Mouse (Mus musculus): ENCODE results near the gene Cd82. TPM values are rescaled to one million over a fixed set of nuclear protein-coding genes. Genes with fewer than 3 reads are reported as not detected.

Gene Cd82
- polyA plus RNA-seq, 1 experiment from 2014 or later: 22.1 TPM

- 81% methylated on average over 6 of the region's 6 CpGs for WGBS
- ATAC-seq (replicated peaks): no peak
Observed at GRCm38 (mm10) chr2:93460786-93461469, 2.0 kb downstream of the Cd82 start.

DNA sequence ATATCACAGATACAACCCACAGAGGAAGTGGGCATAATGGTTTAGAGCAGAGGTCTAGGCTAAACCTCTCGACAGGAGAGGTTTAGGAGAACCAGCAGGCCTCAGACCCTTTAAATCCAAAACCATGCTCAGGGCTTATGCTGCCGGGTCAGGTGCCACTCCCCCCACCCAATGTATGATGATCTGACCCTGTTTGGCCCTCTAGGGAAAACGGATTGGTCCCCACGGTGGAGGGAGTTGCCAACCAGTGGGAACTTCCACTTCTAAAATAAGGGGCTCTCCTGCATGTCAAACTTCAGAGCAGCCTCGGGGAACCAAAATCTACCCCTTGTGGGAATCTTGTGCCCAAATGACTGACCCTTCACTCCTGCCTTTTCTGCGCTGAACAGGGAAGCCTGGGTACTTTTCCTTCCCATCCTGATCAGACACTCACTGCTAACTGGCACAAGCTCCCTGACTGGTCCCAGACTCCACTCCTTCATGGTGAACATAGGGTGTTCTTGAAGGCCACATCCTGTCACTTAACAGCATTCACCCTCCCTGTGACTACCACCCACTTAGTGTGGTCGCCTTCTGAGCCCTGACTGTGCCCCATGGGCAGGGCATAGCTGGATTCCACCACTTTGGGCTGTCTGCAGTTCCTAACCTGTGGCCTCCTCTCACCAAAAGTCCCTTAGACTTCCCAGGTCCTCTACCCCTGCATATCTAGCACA lies 3.6 kb downstream of the Cd82 start:
- no peak for ATAC-seq (replicated peaks)

More at GRCm38 (mm10) chr2:93460786-93461469, 2.0 kb downstream of the Cd82 start:
- H3K4me2 ChIP-seq: no peak overlapping the region
- H3K9ac ChIP-seq: no peak overlapping the region
- no peaks in the 10 kb centered on the region for H3K36me3 ChIP-seq (replicated peaks)
- H3K9me3 ChIP-seq: no peaks in the 10 kb centered on the region
- no peak overlapping the region for H3K27ac ChIP-seq
- H3K4me1 ChIP-seq: peaks cover 14% of the 10 kb centered on the region
- H3K4me3 ChIP-seq: no peak overlapping the region
- H3K27me3 ChIP-seq (replicated peaks): peaks cover 24% of the 10 kb centered on the region

GRCm38 (mm10) chr2:93458332-93459207 lies 4.4 kb downstream of the Cd82 start:
- no peaks in the 10 kb centered on the region for H3K36me3 ChIP-seq (replicated peaks)
- H3K27ac ChIP-seq: no peak overlapping the region
- no peak for ATAC-seq (replicated peaks)
- H3K4me1 ChIP-seq: peaks cover 18% of the 10 kb centered on the region
- 73% methylated on average over 8 of the region's 8 CpGs for WGBS
- no peak overlapping the region for H3K4me2 ChIP-seq
- H3K4me3 ChIP-seq: no peak overlapping the region
- H3K27me3 ChIP-seq (replicated peaks): peaks cover 24% of the 10 kb centered on the region
- H3K9ac ChIP-seq: no peak overlapping the region
- no peaks in the 10 kb centered on the region for H3K9me3 ChIP-seq

More for the DNA sequence above, 3.6 kb downstream of the Cd82 start:
- Histone ChIP-seq H3K4me3 (no peak overlapping the region), H3K4me2 (no peak overlapping the region), H3K27me3 (replicated peaks) (peaks cover 24% of the 10 kb centered on the region), H3K36me3 (replicated peaks) (no peaks in the 10 kb centered on the region), H3K9me3 (no peaks in the 10 kb centered on the region), H3K27ac (no peak overlapping the region), H3K4me1 (peaks cover 17% of the 10 kb centered on the region), H3K9ac (no peak overlapping the region)
- 68% methylated on average over 7 of the region's 7 CpGs for WGBS

DNA sequence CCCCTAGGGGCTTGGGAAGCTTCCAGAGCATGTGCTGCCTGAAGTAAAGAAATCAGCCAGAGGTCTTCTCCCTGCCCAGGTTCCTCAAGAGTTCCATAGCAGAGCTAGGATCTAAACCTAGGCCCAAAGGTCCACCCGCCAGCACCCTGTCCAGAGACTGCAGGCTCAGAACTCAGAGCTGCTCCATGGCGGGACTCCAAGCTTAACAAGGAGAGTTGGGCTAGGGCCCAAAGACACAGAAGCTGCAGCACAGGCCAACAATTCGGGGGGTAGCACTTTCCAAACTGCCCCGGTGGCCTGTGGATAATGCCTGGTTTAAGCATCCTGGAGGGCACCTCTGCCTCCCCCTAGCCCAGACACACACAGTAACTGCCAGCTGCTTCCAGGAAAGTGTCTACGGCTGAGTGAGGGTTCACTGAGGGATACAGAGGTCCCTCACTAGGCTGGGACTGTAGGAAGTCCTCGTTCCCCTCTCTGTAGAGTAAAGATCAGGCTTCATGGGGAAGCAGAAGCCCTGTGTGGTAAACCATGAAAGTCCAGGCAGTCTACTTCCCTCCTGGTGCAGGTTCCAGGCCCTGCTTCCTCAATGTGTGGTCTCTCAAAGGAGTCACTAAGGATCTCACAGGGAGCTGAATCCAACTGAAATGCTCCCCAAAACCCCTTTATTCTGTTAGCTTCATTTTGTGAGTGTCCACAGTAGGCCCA lies 5.4 kb downstream of the Cd82 start:
- Histone ChIP-seq H3K27ac (no peak overlapping the region), H3K4me3 (no peak overlapping the region), H3K4me1 (peaks cover 14% of the 10 kb centered on the region), H3K4me2 (no peak overlapping the region), H3K9ac (no peak overlapping the region), H3K27me3 (replicated peaks) (peaks cover 17% of the 10 kb centered on the region), H3K9me3 (no peaks in the 10 kb centered on the region), H3K36me3 (replicated peaks) (no peaks in the 10 kb centered on the region)
- ATAC-seq (replicated peaks): no peak
- WGBS: 63% methylated on average over 6 of the region's 6 CpGs

GRCm38 (mm10) chr2:93456140-93456539 lies 6.8 kb downstream of the Cd82 start:
- ATAC-seq (replicated peaks): no peak

DNA sequence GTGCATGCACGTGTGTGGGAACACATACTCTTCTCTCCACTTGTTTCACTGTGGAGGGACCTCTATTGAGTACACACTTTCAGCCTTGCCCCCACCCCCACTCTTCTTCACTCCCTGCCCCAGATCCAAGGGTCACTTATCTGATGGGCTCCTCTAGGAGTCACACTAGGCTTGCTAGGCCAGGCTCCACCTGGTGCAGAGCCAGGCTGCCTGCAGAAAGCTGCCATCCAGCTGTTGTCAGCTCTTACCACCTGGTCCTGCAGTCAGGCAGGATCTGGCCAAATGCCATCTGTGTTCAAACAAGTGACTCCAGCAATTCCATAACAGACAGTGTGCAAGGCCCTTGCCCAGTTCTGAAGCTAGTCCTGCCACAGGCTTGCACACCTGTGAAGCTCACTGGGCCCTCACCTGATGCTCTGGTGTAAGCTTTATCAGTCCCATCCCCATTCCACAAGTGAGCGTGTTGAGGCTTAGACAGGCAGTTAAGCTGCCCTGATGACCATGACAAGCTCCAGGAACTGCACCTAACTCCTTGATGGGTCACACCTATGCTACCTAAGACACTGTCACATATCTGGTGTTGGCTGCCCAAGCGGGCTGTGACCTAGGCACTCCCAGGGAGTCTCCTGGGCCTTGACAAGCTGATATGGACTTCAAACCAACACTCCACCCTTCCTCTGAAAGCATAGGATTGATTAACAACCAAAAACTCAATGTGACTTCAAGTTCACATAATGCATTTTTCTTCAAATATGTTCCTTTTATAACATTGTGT lies 7.9 kb downstream of the Cd82 start:
- H3K4me3 ChIP-seq: no peak overlapping the region
- H3K4me2 ChIP-seq: no peak overlapping the region
- no peaks in the 10 kb centered on the region for H3K9me3 ChIP-seq
- no peak overlapping the region for H3K27ac ChIP-seq
- WGBS: 87% methylated on average over 3 of the region's 3 CpGs
- peaks cover 4% of the 10 kb centered on the region; the same call in 1 of the 2 replicates for H3K4me1 ChIP-seq
- no peaks in the 10 kb centered on the region for H3K27me3 ChIP-seq (replicated peaks)
- ATAC-seq (replicated peaks): no peak
- H3K9ac ChIP-seq: no peak overlapping the region
- no peaks in the 10 kb centered on the region for H3K36me3 ChIP-seq (replicated peaks)

More at GRCm38 (mm10) chr2:93456140-93456539, 6.8 kb downstream of the Cd82 start:
- H3K9ac ChIP-seq: no peak overlapping the region
- H3K27me3 ChIP-seq (replicated peaks): peaks cover 6% of the 10 kb centered on the region
- no peaks in the 10 kb centered on the region for H3K9me3 ChIP-seq
- H3K4me1 ChIP-seq: peaks cover 4% of the 10 kb centered on the region; the same call in 1 of the 2 replicates
- 71% methylated on average over 3 of the region's 3 CpGs for WGBS
- H3K36me3 ChIP-seq (replicated peaks): no peaks in the 10 kb centered on the region
- no peak overlapping the region for H3K4me2 ChIP-seq
- H3K4me3 ChIP-seq: no peak overlapping the region
- H3K27ac ChIP-seq: no peak overlapping the region

GRCm38 (mm10) chr2:93454334-93454733 lies 8.6 kb downstream of the Cd82 start:
- Histone ChIP-seq H3K9me3 (no peaks in the 10 kb centered on the region), H3K4me2 (no peak overlapping the region), H3K4me3 (no peak overlapping the region), H3K27ac (no peak overlapping the region), H3K27me3 (replicated peaks) (no peaks in the 10 kb centered on the region), H3K4me1 (peaks cover 4% of the 10 kb centered on the region; the same call in 1 of the 2 replicates), H3K9ac (no peak overlapping the region), H3K36me3 (replicated peaks) (no peaks in the 10 kb centered on the region)
- 72% methylated on average over 10 of the region's 10 CpGs for WGBS
- ATAC-seq (replicated peaks): no peak

DNA sequence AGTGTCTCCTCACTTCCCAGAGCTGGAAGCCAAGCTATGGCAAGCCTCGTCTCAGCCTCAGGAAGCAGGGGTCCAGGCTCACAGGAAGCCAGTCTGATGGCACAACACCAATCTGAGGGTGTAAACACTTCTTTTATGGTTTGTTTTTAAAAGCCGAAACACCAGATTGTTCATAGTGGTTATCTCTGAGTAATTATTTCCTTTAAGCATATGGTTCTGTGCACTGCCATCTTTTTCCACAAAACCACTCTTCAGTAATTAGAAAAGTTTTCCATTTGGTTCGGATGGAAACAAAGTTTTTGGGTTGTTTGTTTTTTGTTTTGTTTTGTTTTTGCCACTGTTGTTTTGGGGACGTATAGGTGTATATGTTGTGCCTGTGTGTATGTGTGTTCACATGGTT lies 9.9 kb downstream of the Cd82 start:
- Histone ChIP-seq H3K36me3 (replicated peaks) (no peaks in the 10 kb centered on the region), H3K4me1 (peaks cover 4% of the 10 kb centered on the region; the same call in 1 of the 2 replicates), H3K4me2 (no peak overlapping the region), H3K27me3 (replicated peaks) (no peaks in the 10 kb centered on the region), H3K27ac (no peak overlapping the region), H3K9ac (no peak overlapping the region), H3K9me3 (no peaks in the 10 kb centered on the region), H3K4me3 (no peak overlapping the region)
- ATAC-seq (replicated peaks): no peak
- WGBS: 82% methylated on average over 4 of the region's 4 CpGs

GRCm38 (mm10) chr2:93452506-93452905 lies 10.4 kb downstream of the Cd82 start:
- Histone ChIP-seq H3K4me3 (no peak overlapping the region), H3K4me2 (no peak overlapping the region), H3K27ac (no peak overlapping the region), H3K4me1 (peaks cover 4% of the 10 kb centered on the region; the same call in 1 of the 2 replicates), H3K9ac (no peak overlapping the region), H3K36me3 (replicated peaks) (no peaks in the 10 kb centered on the region), H3K9me3 (no peaks in the 10 kb centered on the region), H3K27me3 (replicated peaks) (no peaks in the 10 kb centered on the region)
- 88% methylated on average over 4 of the region's 4 CpGs for WGBS
- no peak for ATAC-seq (replicated peaks)

- Histone ChIP-seq H3K36me3 (replicated peaks) (no peaks in the 10 kb centered on the region), H3K9me3 (no peaks in the 10 kb centered on the region)
- WGBS: 71% methylated on average over 6 of the region's 6 CpGs
Observed at GRCm38 (mm10) chr2:93452057-93452456, 10.9 kb downstream of the Cd82 start.

More at GRCm38 (mm10) chr2:93452057-93452456, 10.9 kb downstream of the Cd82 start:
- no peak overlapping the region for H3K4me3 ChIP-seq
- no peak overlapping the region for H3K9ac ChIP-seq
- ATAC-seq (replicated peaks): no peak
- no peak overlapping the region for H3K4me2 ChIP-seq
- peaks cover 4% of the 10 kb centered on the region; the same call in 1 of the 2 replicates for H3K4me1 ChIP-seq
- no peak overlapping the region for H3K27ac ChIP-seq
- no peaks in the 10 kb centered on the region for H3K27me3 ChIP-seq (replicated peaks)
